17 mouse cellular contexts compared by ENCODE assay signal in the genomic region with DNA sequence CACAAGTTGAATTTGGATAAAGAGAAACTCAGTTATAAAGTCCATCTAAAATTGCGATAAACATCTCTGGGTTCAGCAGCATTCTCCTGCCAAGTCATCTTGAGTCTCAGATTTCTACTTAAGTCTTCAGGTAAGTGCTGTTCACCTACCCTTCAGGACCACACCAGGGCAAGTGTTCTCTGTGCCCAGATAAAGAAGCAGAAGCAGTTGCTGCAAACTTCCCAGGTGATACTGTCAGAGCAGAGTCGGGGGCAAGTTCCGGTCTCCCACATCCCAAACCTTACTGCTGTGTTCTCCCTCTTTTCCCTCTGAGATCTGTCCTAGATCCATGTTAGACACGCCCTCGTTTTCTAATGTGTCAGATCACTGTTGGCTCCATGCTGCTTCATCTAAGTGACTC.
"Had no signal": no experiment of that assay in that cellular context is flagged by ENCODE, and none has a peak within 500 bp of the region (broad histone marks: within the 10 kb centered on the region; RNA-seq: fewer than 3 reads in every experiment).

No protein-coding gene starts in this region.

- H3K27me3 ChIP-seq: liver, embryonic 13.5 days; liver, embryonic 15.5 days; megakaryocyte, embryonic 14.5 days; neural tube, embryonic 12.5 days; stomach, embryonic 15.5 days had no signal

- ATAC-seq: liver, postnatal 0 days had no signal

- H3K9ac ChIP-seq: liver, embryonic 13.5 days; liver, embryonic 15.5 days; liver, postnatal 0 days; lung, embryonic 15.5 days; midbrain, embryonic 12.5 days; neural tube, embryonic 12.5 days; stomach, embryonic 15.5 days had no signal

- H3K4me1 ChIP-seq: liver, embryonic 13.5 days; liver, embryonic 15.5 days; lung, embryonic 15.5 days; megakaryocyte, embryonic 14.5 days; stomach, embryonic 15.5 days had no signal

- H3K9me3 ChIP-seq: liver, embryonic 13.5 days; liver, embryonic 15.5 days; lung, embryonic 15.5 days; midbrain, embryonic 12.5 days; neural tube, embryonic 12.5 days; stomach, embryonic 15.5 days had no signal

- H3K4me3 ChIP-seq: liver, embryonic 13.5 days; liver, embryonic 15.5 days; lung, embryonic 15.5 days; megakaryocyte, embryonic 14.5 days; midbrain, embryonic 12.5 days; neural tube, embryonic 12.5 days; stomach, embryonic 15.5 days had no signal

- H3K4me2 ChIP-seq: liver, embryonic 11.5 days; liver, embryonic 13.5 days; liver, embryonic 15.5 days; lung, embryonic 15.5 days; midbrain, embryonic 12.5 days; neural tube, embryonic 12.5 days; stomach, embryonic 15.5 days had no signal

- H3K27ac ChIP-seq: liver, embryonic 13.5 days; liver, embryonic 15.5 days; lung, embryonic 15.5 days; macrophage; midbrain, embryonic 12.5 days; neural tube, embryonic 12.5 days; stomach, embryonic 15.5 days; stomach, postnatal 0 days had no signal

- DNase-seq: liver, embryonic 13.5 days; liver, postnatal 0 days; lung, postnatal 14 days; midbrain, embryonic 14.5 days; right cerebral cortex, postnatal 14 days; thymus, adult 2 months; thymus, postnatal 25 days; thymus, postnatal 4 days had no signal

- H3K36me3 ChIP-seq: liver, embryonic 13.5 days; liver, embryonic 15.5 days; lung, embryonic 15.5 days; midbrain, embryonic 12.5 days; neural tube, embryonic 12.5 days; stomach, embryonic 15.5 days had no signal
